Mouse (Mus musculus) CD4-positive, CD25-positive, alpha-beta regulatory T cell, adult 2 months (primary cell): ENCODE results near the gene Sesn3.

Experiments
- DNase-seq: peaks from one replicate; pipeline ENCODE4 v3.0.0-alpha.2; 2012; ENCODE audit warnings: low read depth, low spot score

Gene Sesn3

DNA sequence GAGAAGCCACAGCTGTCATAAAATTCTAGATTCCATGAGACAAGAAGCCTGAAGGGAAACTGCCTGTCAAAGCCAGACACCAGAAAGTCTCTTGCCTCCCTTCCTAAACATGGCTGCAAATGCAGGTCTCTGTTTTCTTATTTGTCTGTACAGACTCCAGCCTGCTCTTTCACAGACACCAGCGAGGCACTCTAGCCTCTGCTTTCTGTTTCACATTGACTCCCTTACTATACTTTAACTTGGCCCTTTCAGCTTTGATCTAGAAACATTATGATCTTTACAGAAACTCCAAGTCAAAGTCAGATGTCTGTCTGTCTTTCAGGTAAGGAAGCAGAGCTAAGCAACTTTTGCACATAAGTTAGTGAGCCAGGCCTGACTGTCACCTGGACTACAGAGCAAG is 77.5 kb downstream of the Sesn3 start:
- peak; percentile 58 for DNase-seq

DNA sequence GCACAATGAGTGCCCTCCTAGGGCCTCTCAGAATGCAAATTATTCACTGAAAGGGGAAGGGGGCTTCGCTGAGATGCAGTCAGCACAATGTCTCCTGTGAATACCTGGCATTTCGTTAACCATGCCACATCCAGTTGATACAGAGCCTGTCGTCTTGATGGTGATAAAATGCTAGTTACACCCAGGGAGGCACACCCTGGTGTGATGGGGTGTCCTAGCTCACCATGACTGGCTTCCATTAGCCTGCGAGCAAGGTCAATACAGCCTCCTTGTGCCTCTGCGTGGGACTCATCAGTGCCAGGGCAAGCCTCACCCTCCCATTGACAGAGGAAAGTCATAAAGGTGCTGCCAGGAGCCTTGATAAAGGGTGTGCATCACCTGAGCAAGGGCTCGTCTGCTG is 80.0 kb downstream of the Sesn3 start:
- DNase-seq = no peak

DNA sequence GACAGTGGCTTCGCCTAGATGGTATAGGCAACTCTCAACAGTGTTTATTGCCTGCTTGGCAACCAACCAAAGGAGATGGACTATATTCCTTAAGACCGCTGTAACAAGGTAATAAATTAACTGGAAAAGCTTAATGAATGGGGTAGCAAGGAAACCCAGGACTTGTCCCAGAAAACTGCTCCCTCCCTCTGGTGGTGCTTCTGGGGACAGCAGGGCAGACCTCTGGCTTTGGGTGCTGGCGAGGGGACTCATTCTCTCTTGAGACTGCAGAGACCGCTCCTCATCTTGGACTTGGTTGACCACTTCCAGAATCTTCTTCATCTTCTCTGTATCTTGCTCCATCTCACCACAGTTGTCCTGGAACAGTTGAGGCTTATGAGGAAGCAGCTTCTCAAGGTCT is 82.2 kb downstream of the Sesn3 start:
- no peak for DNase-seq

DNA sequence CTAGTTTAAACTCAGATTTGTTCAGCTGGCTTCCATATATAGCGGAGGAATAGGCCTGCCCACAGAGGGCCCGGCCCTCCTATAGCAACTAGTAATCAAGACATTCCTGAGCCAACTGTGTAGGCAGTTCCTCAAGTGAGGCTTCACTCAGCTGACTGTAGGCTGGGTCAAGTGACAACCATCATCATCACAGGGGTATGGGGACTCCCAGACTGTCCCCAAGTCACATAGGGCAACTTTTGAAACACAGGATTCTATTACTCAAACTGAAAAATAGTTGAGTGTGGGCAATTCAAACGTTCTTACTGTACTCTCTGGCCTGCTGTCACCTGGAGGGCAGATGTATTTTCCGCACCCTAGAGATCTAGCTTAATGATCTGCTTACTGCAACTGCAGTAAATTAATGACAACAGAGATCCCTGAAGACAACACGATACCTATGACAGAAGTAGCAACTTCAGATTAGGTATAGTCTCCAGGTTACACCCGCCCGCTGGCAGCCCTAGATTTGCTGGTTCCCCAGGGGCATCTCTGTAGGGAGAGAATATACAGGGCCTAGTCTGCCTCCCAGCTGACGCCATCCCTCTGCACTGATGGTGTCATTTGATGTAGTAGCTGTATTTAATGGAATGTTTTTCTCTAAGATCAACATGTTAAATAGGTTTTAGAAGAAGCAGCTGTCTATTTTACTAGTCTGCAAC is 87.4 kb downstream of the Sesn3 start:
- no peak for DNase-seq

DNA sequence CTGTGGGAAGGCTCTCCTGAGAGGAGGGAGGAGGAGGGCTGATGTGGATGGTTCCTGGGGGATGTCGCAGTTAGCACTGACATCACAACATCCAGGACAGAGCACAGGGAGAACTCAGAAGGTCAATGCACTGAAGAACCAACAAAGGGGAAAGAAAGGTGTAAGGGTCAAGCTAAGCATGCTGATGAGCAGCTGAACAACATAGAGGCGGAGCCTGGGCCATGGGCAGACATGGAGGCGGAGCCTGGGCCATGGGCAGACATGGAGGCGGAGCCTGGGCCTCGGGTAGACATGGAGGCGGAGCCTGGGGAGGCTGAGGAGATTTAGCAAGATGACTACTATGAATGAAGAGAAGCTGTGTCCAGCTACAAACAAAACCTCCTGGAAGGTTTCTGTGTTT is 88.7 kb downstream of the Sesn3 start:
- DNase-seq = peak; percentile 37

DNA sequence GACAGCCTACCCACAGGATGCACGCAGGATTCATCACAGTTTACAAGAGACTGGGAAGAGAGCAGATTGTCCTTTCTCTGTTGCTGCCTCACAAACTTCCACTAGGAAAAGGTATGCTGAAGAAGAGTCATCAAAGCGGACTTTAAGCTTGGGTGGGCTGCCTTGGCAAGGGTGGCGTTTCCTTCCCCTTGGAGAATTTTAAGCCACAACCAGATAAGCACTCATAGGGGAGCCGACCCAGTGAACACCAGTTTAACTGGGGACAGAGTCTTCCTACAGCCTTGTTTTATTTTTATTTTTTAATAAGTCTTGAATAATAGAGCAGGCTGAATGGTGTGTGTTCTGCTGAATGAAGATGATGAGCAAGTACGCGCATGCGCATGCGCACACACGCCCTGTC is 89.9 kb downstream of the Sesn3 start:
- DNase-seq = no peak

DNA sequence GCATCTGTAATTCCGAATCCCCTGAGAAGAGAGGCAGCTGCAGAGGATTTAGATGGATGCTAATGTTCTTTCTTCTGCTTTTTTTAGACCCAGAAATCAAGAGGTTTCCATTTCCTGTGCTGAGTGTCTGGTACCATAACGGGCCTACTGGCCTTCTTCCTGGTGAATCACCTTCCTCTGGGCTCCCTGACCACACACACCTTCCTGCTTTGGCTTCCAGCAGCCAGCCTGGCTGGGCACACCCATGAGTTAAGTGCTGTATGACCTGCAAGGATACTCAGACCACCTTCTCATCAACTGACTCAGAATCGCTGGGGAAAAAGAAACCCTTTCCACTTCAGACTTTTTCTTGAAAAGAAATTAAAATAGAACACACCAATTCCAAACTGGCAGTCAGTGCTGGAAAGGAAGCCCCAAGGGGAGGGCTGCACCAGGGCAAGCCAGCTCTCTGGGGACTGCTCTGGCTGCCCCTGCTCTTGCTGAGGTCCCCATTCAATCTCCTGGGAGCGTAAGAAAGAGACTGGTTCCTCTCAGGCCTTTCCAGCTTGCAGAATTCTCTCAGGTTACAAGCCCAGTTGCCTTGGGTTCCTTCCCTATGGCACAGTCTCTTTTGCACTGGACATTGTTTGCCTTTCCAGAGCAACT is 90.7 kb downstream of the Sesn3 start:
- DNase-seq = peak; percentile 43

DNA sequence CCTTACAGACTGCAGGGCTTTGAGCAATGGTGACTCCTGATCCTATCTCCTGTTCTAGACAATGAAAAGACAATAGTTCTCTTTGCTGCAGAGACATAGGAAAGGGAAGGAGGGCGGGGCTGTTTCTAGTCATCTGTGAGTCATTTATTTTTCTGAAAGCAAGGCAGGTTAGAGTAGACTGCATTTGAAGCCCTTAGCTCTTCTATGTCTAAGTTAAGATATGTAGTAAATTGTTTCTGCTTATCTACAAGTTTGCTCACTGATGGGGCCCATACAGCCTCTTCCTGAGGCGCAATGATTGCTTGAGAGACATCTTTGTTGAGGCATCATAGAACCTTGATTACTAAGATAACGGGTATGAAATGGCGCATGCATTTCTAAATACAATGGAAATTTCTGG is 93.0 kb downstream of the Sesn3 start:
- peak; percentile 42 for DNase-seq

DNA sequence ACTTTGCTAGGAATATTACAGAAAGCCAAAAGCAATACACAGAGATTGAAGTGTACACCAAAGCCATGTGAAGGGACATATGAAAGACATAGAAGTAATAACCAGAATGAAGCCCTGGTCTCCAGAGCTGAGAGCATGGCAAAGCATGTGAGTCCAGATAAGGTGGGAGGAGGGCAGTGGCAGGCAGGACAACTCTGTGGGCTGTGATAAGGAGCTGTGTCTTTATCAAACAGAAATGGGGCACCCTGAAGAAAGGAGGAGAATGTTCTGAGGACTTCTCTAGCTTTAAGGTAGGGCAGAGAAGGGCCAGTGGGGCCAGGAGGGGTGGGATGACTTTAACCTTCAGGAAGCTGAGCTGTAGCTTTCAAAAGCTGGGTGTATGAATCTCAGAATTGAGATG is 94.4 kb downstream of the Sesn3 start:
- DNase-seq = no peak

DNA sequence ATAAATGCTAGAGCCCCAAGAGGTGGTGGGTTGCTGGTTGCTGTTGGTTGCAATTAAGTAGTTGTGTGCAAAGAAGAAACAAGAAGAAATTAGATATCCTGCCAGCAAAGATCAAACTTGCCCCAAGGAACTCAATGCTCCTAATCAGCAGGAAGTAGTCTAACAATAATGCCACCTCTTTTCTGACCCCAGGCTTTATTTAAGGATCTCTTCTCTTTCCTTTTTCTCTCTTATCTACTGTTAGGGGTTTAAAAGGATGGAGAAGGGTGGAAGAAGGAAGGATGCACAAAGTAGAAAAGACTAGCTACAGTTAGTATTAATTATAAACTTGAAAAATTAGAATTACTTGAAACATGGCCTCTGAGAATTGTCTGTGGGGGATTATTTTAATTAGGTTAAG is 97.6 kb downstream of the Sesn3 start:
- DNase-seq = no peak

DNA sequence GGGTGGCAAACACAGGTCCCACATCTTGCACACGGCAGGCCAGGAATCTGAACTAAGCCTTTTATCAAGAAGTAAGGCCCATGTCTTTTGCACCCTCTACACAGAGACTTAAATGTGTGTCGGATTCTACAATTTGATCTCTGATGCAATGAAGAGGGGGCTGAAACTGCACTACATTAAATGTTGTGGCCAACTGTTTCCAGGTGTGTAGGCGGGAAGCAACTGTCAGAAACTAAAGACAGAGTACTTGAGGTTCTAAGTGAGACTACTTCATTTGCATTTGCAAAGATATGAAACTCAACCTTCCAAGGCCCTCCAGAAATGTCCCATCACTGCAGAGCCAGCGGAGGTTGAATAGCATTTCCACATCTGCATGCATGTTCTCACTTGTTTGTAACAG is 101.3 kb downstream of the Sesn3 start:
- peak; percentile 52 for DNase-seq

DNA sequence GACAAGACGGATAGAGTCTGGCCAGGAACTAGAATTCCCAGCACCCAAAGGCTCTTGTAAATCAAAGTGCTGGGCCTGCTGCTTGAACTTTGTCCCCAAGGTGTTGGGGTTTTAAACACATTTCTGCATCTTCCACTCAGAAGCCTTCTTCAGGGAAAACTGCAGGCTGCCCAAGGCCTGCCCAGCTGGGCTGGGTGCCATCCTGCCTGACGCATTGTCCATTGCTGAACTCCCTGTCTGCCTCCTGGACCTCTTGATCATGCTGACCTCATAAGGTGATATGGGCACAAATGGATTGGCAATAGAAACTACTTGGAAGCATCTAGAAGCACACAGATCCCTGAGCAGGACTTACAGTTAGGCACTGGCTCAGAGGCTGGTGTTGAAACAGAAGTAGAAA is 103.3 kb downstream of the Sesn3 start:
- no peak for DNase-seq

DNA sequence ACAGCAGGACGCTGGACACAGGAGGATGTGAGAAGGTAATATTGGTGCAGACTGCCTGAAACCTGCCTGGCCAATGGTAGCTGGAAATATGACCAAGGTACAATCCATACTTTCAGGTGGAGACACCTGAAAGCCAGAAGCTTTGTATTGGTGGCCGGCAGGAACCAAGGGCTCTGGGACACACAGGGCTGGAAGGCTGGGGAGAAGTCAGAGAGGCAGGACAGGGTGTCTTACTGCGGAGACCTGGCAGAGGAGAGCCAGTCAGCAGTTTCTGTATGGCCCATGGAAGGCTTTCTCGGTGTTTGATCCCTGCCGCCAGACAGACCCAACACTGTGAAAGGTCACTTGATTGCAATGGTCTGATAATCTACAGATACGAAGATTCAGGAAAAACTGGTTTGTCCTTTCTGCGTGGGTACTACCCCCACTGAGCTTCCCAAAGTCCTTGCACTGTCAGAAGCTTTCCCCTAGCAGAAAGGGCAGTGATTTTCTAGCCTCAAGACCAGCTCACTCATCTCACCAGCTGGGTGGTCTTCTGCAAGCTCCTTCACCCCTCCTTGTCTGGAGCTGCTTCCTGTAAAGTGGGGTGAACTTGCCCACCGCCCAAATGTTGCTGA is 105.0 kb downstream of the Sesn3 start:
- no peak for DNase-seq

DNA sequence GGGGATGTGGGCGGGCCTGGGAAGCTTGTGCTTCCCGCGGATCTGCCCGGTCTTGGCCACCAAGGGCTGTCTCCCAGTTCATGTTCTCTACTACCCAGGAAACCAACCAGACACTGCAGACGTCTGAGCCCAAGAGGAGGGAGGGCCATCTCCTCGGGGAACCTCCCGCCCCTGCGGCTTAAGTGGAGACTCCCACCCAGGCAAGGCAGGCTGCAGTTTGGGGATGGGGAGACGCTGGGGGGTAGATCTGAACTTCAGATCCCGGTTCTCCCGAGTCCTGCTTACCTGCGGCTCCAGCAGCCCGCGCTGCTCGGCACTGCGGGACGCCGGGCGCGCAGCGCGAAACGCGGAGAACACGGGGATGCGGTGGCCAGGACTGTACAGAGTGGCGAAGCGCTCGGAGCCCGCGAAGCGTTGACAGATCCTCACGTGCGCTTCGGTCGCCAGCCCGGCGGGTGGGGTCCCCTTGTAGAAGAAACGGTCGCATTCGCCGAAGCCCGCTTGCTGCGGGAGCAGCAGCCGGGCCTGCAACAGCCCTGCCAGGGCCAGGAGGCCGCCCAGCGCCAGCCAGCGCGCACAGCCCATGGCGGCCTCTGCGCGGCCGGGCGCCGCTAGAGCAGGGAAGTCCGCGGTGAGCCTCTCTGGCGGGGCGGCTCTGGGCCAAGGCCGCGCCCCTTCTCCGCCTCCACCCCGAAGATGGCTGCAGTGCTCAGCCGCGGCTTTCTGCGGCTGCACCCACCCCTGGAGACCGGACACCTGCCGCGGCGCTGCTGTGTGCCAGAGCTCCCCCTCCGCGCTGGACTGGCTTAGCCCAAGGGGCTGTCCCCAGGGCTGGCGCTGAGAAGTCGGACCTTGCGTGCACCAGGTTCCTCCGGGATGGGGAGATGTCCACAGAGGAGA is 105.8 kb downstream of the Sesn3 start:
- peak; percentile 86 for DNase-seq

DNA sequence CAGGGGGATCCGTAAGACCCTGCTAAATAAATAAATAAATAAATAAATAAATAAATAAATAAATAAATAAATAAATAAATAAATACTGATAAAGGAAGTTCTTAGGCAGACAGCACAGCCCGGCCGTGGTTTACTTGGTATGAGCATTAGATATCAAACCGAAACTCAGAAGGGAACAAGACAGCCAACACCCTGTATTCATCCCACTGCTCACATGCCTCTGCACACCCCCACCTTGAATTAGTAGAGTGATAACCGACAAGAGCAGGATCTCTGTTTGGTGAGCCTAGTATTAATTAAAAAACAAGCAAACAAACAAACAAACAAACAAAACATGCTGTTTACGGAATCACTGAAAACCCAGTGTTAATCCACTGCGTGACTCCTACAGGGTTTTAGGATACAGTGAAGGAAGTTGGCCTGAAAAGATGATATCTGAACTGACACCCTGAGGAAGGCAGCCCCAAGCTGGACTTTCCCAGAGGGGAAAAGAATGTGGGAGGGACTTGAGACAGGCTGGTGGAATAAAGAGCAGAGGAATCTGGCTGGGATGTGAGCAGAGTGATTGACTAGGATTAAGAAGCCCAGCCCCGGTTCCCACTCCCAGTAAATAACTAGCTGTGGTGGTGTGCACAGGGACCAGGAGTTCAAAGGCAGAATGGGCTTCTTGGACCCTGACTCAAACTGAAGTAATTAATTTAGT is 106.6 kb downstream of the Sesn3 start, which contains the start of gene Endod1:
TSS of gene Endod1 (minus strand) at position 155 of the 703 bp plus-strand sequence.
- DNase-seq = peak; percentile 39

DNA sequence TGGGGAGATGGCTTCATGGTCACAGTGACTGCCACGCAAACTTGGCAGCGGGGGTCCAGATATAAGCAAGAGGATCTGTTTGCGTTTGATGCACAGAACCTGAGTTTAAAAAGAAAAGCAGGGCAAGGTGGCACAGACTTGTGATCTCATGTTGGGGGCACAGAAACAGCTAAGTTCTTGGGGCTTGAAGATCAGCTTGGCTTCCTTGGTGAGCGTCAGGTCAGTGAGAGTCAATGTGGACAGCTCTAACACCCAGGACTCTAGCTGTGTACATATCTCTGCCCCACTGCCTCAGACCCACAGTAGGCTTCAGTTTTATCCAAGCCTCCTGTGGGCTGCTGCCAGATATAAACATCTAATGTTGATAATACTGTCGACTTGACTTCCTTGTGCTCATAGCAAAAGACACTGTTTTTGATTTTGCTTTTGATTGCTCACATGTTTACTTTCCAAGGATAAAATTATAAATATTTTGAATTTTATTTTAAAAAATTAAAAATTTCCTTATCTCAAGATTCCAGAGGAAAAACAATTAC is 107.5 kb downstream of the Sesn3 start:
- DNase-seq = no peak
